Mouse (Mus musculus) midbrain, embryonic 12.5 days (tissue): ENCODE results near the gene 4930595D18Rik. TPM values are rescaled to one million over a fixed set of nuclear protein-coding genes. Genes with fewer than 3 reads are reported as not detected.

Experiments used
- ATAC-seq: fragments of 200-750 bp; cut with Nextera tagmentation; 2 replicates; pipeline ENCODE4 v1.8.0; 2017; ENCODE audit warnings: low read depth, moderate TSS enrichment, moderate library complexity; ENCODE audit not compliant: low FRiP score
- H3K27ac ChIP-seq: fragments of 300-500 bp; sonication (generic); replicated peaks from 2 replicates; pipeline ENCODE4 v1.5.1; 2016; ENCODE audit warnings: mild to moderate bottlenecking
- H3K27me3 ChIP-seq: fragments of 300-500 bp; sonication (generic); 2 replicates; pipeline ENCODE4 v1.6.1; 2016; ENCODE audit warnings: mild to moderate bottlenecking
- H3K36me3 ChIP-seq: fragments of 300-500 bp; sonication (generic); 2 replicates; pipeline ENCODE4 v1.6.1; 2016
- H3K4me1 ChIP-seq: fragments of 300-500 bp; sonication (generic); 2 replicates; pipeline ENCODE4 v1.6.1; 2016
- H3K4me2 ChIP-seq: fragments of 300-500 bp; sonication (generic); replicated peaks from 2 replicates; pipeline ENCODE4 v1.6.1; 2016; ENCODE audit warnings: mild to moderate bottlenecking, moderate library complexity
- H3K4me3 ChIP-seq: fragments of 300-500 bp; sonication (generic); 2 replicates; pipeline ENCODE4 v1.5.1; 2016; ENCODE audit warnings: mild to moderate bottlenecking
- H3K9ac ChIP-seq: fragments of 300-500 bp; sonication (generic); replicated peaks from 2 replicates; pipeline ENCODE4 v1.6.1; 2016; ENCODE audit warnings: mild to moderate bottlenecking, moderate library complexity
- H3K9me3 ChIP-seq: fragments of 300-500 bp; sonication (generic); 2 replicates; pipeline ENCODE4 v1.6.1; 2016; ENCODE audit warnings: mild to moderate bottlenecking
- WGBS: fragments of 180-500 bp; shearing (Covaris S2); methylation state at CpG from one replicate; pipeline ENCODE4 v1.1.7; 2016; 5-methylcytosine and 5-hydroxymethylcytosine counted together
- polyA plus RNA-seq: library from polyadenylated mRNA; unstranded; fragments of >200 nt; fragmentation: Nextera tagmentation; extraction: Ambion mirVana; gene quantifications from 2 replicates; pipeline ENCODE4 v1.2.1, GENCODE M21; 2016

4930595D18Rik gene
- polyA plus RNA-seq, 1 experiment from 2014 or later: not detected

DNA sequence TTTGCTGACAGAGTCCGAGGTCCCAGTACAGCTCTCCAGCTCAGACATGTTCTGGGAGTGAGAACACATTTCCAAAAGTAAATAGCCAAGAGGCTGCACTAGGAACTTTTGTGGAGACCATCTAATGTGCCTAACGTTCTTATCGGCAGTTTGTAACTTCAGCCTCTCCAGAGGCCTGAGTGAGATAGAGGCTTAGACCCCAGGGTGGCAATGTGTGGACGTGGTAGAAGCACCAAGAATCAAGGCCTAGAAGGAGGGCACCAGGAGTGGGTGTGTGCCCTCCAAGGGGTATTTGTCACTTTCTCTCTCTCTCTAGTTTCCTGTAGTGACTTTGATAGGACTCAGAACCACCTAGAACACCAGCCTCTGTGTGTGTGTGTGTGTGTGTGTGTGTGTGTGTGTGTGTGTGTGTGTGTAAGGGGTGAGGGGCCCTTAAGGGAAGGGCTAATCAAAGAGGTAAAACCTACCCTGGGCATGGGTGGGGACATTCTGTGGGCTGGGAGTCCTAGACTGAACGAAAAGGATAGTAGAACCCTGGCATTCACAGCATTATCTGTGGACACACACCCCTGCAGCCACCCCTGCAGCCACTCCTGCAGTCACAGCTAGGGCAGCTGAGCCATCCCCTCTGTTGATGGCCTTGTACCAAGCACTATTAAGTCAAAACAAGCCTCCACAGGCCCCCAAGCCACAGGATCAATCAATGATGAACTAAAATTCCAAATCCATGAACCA lies 32.7 kb downstream of the 4930595D18Rik start:
- Histone ChIP-seq H3K36me3 (no peaks in the 10 kb centered on the region), H3K27me3 (peaks cover 14% of the 10 kb centered on the region), H3K4me3 (no peak overlapping the region), H3K9me3 (no peaks in the 10 kb centered on the region), H3K27ac (no peak overlapping the region), H3K9ac (no peak overlapping the region), H3K4me1 (peaks cover 5% of the 10 kb centered on the region; the same call in 1 of the 2 replicates), H3K4me2 (no peak overlapping the region)
- ATAC-seq: no peak
- 90% methylated on average over 5 of the region's 5 CpGs for WGBS

GRCm38 (mm10) chr12:111150236-111150596 lies 34.1 kb downstream of the 4930595D18Rik start:
- no peak overlapping the region for H3K27ac ChIP-seq
- H3K9ac ChIP-seq: no peak overlapping the region
- no peak for ATAC-seq
- no peaks in the 10 kb centered on the region for H3K9me3 ChIP-seq
- H3K4me1 ChIP-seq: peaks cover 12% of the 10 kb centered on the region
- no peaks in the 10 kb centered on the region for H3K36me3 ChIP-seq
- 16% methylated on average over 6 of the region's 6 CpGs for WGBS
- peaks cover 26% of the 10 kb centered on the region for H3K27me3 ChIP-seq
- no peak overlapping the region for H3K4me3 ChIP-seq
- no peak overlapping the region for H3K4me2 ChIP-seq

DNA sequence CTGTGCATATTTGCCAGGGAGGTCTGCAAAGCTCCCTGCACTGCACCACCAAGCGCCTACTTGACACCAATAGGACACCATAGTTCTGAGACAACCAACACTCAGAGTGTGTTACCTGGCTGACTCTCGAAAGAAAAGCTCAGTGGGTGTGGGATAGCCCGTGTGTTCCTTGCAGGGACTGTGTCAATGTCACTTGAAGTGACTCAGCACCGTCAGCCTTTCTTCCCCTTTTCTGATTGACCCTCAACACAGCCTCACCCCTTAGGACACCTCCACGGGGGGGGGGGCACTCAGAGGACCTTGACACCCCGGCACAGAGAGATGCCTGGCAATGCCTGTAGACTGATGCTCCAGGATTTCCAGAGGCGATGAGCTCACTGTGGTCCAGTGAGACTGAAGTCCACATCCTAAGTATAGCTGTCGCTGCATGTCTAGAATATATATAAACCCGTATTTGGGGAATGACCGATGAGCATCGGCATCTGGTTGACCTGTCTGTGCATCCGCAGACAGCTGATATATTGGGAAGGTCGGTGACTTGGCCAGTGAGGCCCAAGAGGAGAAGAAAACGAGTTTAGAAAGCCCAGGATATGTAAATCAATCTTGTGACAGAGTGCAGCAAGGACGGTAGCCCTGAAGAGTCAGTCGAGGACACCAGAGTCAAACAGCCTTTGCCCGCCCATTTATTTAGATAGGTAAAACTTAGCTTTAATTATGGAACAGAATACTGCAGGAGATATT lies 34.6 kb downstream of the 4930595D18Rik start:
- peaks cover 31% of the 10 kb centered on the region for H3K27me3 ChIP-seq
- H3K36me3 ChIP-seq: no peaks in the 10 kb centered on the region
- 71% methylated on average over 17 of the region's 17 CpGs for WGBS
- no peak overlapping the region for H3K9ac ChIP-seq
- no peak overlapping the region for H3K27ac ChIP-seq
- H3K4me2 ChIP-seq: no peak overlapping the region
- no peak overlapping the region for H3K4me3 ChIP-seq
- peaks cover 18% of the 10 kb centered on the region for H3K4me1 ChIP-seq
- H3K9me3 ChIP-seq: no peaks in the 10 kb centered on the region
- no peak for ATAC-seq

- Histone ChIP-seq H3K27me3 (peaks cover 35% of the 10 kb centered on the region), H3K4me2 (no peak overlapping the region), H3K27ac (no peak overlapping the region), H3K36me3 (no peaks in the 10 kb centered on the region), H3K9ac (no peak overlapping the region), H3K4me1 (peaks cover 36% of the 10 kb centered on the region), H3K4me3 (no peak overlapping the region), H3K9me3 (no peaks in the 10 kb centered on the region)
- ATAC-seq: no peak
- WGBS: 48% methylated on average over 9 of the region's 9 CpGs
Measured at GRCm38 (mm10) chr12:111145269-111145668, 39.0 kb downstream of the 4930595D18Rik start.

GRCm38 (mm10) chr12:111144598-111144997 lies 39.7 kb downstream of the 4930595D18Rik start:
- H3K9ac ChIP-seq: no peak overlapping the region
- no peak overlapping the region for H3K4me3 ChIP-seq
- no peaks in the 10 kb centered on the region for H3K36me3 ChIP-seq
- no peak overlapping the region for H3K27ac ChIP-seq
- WGBS: 100% methylated on average over 2 of the region's 2 CpGs
- no peak for ATAC-seq
- no peaks in the 10 kb centered on the region for H3K9me3 ChIP-seq
- H3K4me2 ChIP-seq: no peak overlapping the region
- peaks cover 31% of the 10 kb centered on the region for H3K27me3 ChIP-seq
- peaks cover 36% of the 10 kb centered on the region for H3K4me1 ChIP-seq

GRCm38 (mm10) chr12:111143509-111144063 lies 40.7 kb downstream of the 4930595D18Rik start:
- Histone ChIP-seq H3K4me3 (peak overlapping the region; percentile 10; the same call in 1 of the 2 replicates), H3K36me3 (no peaks in the 10 kb centered on the region), H3K9ac (0 out of 2 replicates have a peak overlapping the region, but pooled peaks have one; percentile 24), H3K4me1 (peaks cover 36% of the 10 kb centered on the region), H3K9me3 (0 out of 2 replicates have a peak, but pooled peaks cover 2% of the 10 kb centered on the region), H3K27me3 (peaks cover 27% of the 10 kb centered on the region), H3K4me2 (peak overlapping the region; percentile 43), H3K27ac (peak overlapping the region; percentile 86)
- ATAC-seq: peak; percentile 23
- WGBS: 58% methylated on average over 16 of the region's 16 CpGs

GRCm38 (mm10) chr12:111143005-111143508 lies 41.2 kb downstream of the 4930595D18Rik start:
- Histone ChIP-seq H3K9me3 (0 out of 2 replicates have a peak, but pooled peaks cover 2% of the 10 kb centered on the region), H3K4me3 (peak overlapping the region; percentile 10; the same call in 1 of the 2 replicates), H3K4me1 (peaks cover 36% of the 10 kb centered on the region), H3K27me3 (peaks cover 27% of the 10 kb centered on the region), H3K36me3 (no peaks in the 10 kb centered on the region), H3K4me2 (peak overlapping the region; percentile 43), H3K9ac (peak overlapping the region; percentile 24; the same call in 1 of the 2 replicates), H3K27ac (peak overlapping the region; percentile 86)
- peak; percentile 81 for ATAC-seq
- WGBS: 5% methylated on average over 12 of the region's 12 CpGs

DNA sequence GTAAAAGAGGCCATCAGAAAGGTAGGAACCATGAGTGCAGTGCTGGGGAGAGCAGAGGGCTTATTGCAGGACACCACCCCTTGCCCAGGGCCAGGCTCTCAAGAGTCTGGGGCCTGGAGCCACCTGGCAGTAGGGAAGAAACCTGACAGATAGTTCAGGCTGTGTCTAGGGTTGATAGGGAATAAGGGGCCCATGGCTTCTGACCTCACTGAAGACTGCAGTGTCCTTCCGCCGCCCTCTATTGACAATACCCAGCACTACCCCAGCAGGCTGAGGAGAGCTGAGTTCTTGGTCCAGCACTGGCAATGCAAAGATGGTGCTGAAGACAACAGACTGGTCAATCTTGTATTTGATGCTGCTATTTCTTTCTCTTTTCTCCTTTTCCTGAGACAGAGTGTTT lies 47.2 kb downstream of the 4930595D18Rik start:
- no peak overlapping the region for H3K4me2 ChIP-seq
- no peak for ATAC-seq
- no peaks in the 10 kb centered on the region for H3K4me1 ChIP-seq
- no peak overlapping the region for H3K27ac ChIP-seq
- peaks cover 9% of the 10 kb centered on the region; the same call in 1 of the 2 replicates for H3K9me3 ChIP-seq
- WGBS: 58% methylated on average over 2 of the region's 2 CpGs
- no peaks in the 10 kb centered on the region for H3K27me3 ChIP-seq
- no peak overlapping the region for H3K9ac ChIP-seq
- H3K4me3 ChIP-seq: no peak overlapping the region
- H3K36me3 ChIP-seq: no peaks in the 10 kb centered on the region

DNA sequence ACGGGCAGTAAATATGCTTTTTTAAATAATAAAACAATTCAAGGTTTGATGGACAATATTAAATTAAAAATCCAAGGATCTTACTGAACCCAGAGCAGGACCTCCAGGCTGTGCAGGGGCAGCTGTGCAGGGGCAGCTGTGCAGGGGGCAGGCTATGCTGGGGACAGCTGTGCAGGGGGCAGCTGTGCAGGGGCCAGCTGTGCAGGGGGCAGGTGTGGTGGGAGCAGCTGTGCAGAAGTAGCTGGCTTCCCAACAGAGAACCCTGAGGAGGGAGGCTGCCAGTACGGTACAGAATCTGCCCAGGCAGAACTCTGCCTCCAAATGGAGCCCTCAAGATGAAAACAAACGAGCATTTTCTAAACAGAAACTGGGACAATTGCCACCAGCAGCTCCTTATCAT lies 48.3 kb downstream of the 4930595D18Rik start:
- Histone ChIP-seq H3K9ac (no peak overlapping the region), H3K36me3 (no peaks in the 10 kb centered on the region), H3K9me3 (peaks cover 9% of the 10 kb centered on the region; the same call in 1 of the 2 replicates), H3K4me2 (no peak overlapping the region), H3K4me3 (no peak overlapping the region), H3K4me1 (no peaks in the 10 kb centered on the region), H3K27me3 (no peaks in the 10 kb centered on the region), H3K27ac (no peak overlapping the region)
- WGBS: 71% methylated on average over 3 of the region's 3 CpGs
- no peak for ATAC-seq

DNA sequence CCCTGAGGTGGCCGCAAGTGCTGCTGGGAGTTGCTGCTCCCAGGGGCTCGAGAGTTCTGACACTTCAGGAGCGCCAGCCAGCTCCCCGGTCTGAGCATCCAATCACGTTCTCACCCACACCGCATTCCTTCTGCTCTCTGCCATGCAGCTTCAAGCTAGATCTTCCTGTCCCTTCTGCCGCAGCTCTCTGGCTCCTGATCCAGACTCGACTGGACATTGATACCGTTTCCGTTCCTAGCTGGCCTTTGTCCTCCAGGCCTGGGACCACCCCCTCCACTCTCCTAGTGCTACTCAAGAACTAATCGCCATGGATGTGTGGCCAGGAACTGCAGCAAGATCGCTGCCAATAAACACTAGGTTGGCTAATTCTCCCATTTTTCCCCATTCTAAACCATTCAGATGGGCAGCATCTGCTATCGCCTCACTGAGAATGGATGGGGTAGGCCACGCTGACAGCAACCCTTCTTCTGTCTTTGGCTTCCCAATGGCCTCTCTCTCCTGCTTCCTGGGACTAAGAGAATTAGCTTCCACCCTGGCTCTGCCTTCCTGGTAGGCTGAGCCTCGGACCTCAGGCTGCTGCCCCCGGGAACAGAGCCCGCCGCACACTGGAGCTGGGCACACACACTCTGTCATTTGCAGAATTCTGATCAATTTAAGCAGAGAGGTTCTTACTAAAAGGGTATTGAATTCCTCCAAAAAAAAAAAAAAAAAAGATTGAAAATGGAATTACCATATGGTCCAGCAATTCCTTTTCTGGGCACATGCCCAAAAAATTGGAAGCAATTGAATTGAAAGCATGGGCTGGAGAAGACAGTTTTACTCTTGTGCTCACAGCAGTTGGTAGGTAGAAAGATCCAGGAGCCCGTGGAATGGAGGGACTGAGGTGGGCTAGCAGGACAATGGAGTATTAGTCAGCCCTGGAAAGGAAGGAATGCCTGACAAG lies 49.2 kb downstream of the 4930595D18Rik start:
- H3K4me2 ChIP-seq: no peak overlapping the region
- no peak overlapping the region for H3K27ac ChIP-seq
- no peaks in the 10 kb centered on the region for H3K27me3 ChIP-seq
- H3K4me3 ChIP-seq: no peak overlapping the region
- 80% methylated on average over 19 of the region's 19 CpGs for WGBS
- no peaks in the 10 kb centered on the region for H3K4me1 ChIP-seq
- peaks cover 13% of the 10 kb centered on the region; the same call in 1 of the 2 replicates for H3K9me3 ChIP-seq
- ATAC-seq: no peak
- no peaks in the 10 kb centered on the region for H3K36me3 ChIP-seq
- H3K9ac ChIP-seq: no peak overlapping the region

- Histone ChIP-seq H3K9me3 (peaks cover 13% of the 10 kb centered on the region; the same call in 1 of the 2 replicates), H3K27ac (no peak overlapping the region), H3K4me3 (no peak overlapping the region), H3K27me3 (no peaks in the 10 kb centered on the region), H3K4me2 (no peak overlapping the region), H3K4me1 (no peaks in the 10 kb centered on the region), H3K9ac (no peak overlapping the region), H3K36me3 (no peaks in the 10 kb centered on the region)
- 85% methylated on average over 7 of the region's 7 CpGs for WGBS
- ATAC-seq: no peak
Measured at GRCm38 (mm10) chr12:111134169-111134568, 50.1 kb downstream of the 4930595D18Rik start.
